Mouse (Mus musculus) heart, postnatal 0 days (tissue): ENCODE results near the gene Dpp9. TPM values are rescaled to one million over a fixed set of nuclear protein-coding genes. Genes with fewer than 3 reads are reported as not detected.

Experiments used
- ATAC-seq: fragments of 200-750 bp; cut with Nextera tagmentation; 2 replicates; pipeline ENCODE4 v1.8.0; 2017; ENCODE audit warnings: low read depth, moderate number of reproducible peaks, moderate library complexity; ENCODE audit not compliant: insufficient read depth
- DNase-seq: peaks from one replicate; pipeline ENCODE4 v3.0.0-alpha.2; 2016; ENCODE audit warnings: low spot score
- H3K27ac ChIP-seq: fragments of 300-500 bp; sonication (generic); 2 replicates; pipeline ENCODE4 v1.5.1; 2014; ENCODE audit warnings: low read depth, mild to moderate bottlenecking
- H3K27me3 ChIP-seq: fragments of 300-500 bp; sonication (generic); 2 replicates; pipeline ENCODE4 v1.6.1; 2014; ENCODE audit warnings: low read length, mixed read lengths; ENCODE audit not compliant: control insufficient read depth, insufficient read depth
- H3K36me3 ChIP-seq: fragments of 300-500 bp; sonication (generic); replicated peaks from 2 replicates; pipeline ENCODE4 v1.6.1; 2014; ENCODE audit warnings: low read length, mixed read lengths; ENCODE audit not compliant: control insufficient read depth, insufficient read depth
- H3K4me1 ChIP-seq: fragments of 300-500 bp; sonication (generic); 2 replicates; pipeline ENCODE4 v1.6.1; 2014; ENCODE audit warnings: antibody characterized with exemption; ENCODE audit not compliant: control insufficient read depth, insufficient read depth
- H3K4me2 ChIP-seq: fragments of 300-500 bp; sonication (generic); 2 replicates; pipeline ENCODE4 v1.6.1; 2014; ENCODE audit warnings: low read depth, mild to moderate bottlenecking, low read length, moderate library complexity
- H3K4me3 ChIP-seq: fragments of 300-500 bp; sonication (generic); 2 replicates; pipeline ENCODE4 v1.5.1; 2014; ENCODE audit warnings: low read depth, low read length
- H3K9ac ChIP-seq: fragments of 300-500 bp; sonication (generic); replicated peaks from 2 replicates; pipeline ENCODE4 v1.6.1; 2014; ENCODE audit warnings: low read depth, low read length, mixed read lengths
- H3K9me3 ChIP-seq: fragments of 300-500 bp; sonication (generic); replicated peaks from 2 replicates; pipeline ENCODE4 v1.6.1; 2016; ENCODE audit warnings: low read length; ENCODE audit not compliant: control insufficient read depth
- CTCF ChIP-seq: IDR thresholded peaks from 2 replicates; pipeline ENCODE4 v1.5.1; 2016; ENCODE audit warnings: antibody characterized with exemption, control low read depth, low read depth
- EP300 ChIP-seq: IDR thresholded peaks from 2 replicates; pipeline ENCODE4 v1.6.1; 2016; ENCODE audit warnings: antibody characterized with exemption, low read depth
- WGBS: fragments of 180-500 bp; shearing (Covaris S2); extraction: QIAGEN DNeasy Blood & Tissue Kit; methylation state at CpG from one replicate; pipeline ENCODE4 v1.1.7; 2014; 5-methylcytosine and 5-hydroxymethylcytosine counted together
- polyA plus RNA-seq: library from polyadenylated mRNA; unstranded; fragments of >200 nt; fragmentation: Nextera tagmentation; extraction: Ambion mirVana; gene quantifications from 2 replicates; pipeline ENCODE4 v1.2.1, GENCODE M21; 2015
- total RNA-seq: library from RNA; depleted of rRNA; stranded (reverse); fragments of >200 nt; gene quantifications from 2 replicates; pipeline ENCODE4 v1.2.3, GENCODE M21; 2014; ENCODE audit warnings: low replicate concordance

The Dpp9 gene
- total and polyA plus RNA-seq, 2 experiments from 2014 or later, result 13.3 to 29.0 TPM

DNA sequence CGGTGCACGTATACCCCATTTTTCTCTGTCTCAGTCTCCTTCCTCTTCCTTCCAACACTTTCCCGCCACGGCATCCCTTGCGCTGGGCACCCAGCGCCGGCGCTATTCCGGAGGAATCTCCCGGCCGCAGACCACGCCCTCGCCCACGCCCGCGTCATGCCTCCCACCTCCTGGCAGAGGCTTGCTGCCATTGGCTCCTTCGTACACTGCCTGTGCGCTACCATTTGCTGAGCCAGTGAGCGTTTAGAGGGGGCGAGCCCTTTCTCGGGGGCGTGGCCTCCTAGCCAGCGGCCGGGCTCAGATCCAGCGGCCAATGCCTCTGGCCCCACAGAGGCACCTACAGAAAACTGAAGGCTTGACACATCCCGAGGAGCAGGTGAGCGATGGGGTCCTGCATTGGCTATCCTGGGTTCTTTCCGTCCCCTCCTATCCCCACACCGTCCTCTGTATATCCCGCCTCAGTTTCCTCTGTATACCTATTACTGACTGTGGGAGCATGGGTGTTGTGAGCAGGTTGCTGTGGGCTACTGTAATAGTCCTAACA lies 56.4 kb downstream of the Dpp9 start, which contains the start of gene Tnfaip8l1:
TSS of gene Tnfaip8l1 (plus strand) at position 247 of the 544 bp plus-strand sequence.
- WGBS, result 1% methylated on average over 30 of the region's 30 CpGs
- peak within 1 kb of the TSS; percentile 40 for H3K27ac ChIP-seq
- no peaks in the 10 kb centered on the region for H3K9me3 ChIP-seq
- peak within 1 kb of the TSS; percentile 45 for H3K4me3 ChIP-seq
- DNase-seq, result peak; percentile 96
- H3K4me2 ChIP-seq, result peak within 1 kb of the TSS; percentile 71
- ATAC-seq, result peak; percentile 99
- H3K36me3 ChIP-seq, result no peaks in the 10 kb centered on the region
- peak within 1 kb of the TSS; percentile 26; the same call in 1 of the 2 replicates for H3K9ac ChIP-seq
- peaks cover 17% of the 10 kb centered on the region for H3K27me3 ChIP-seq
- TF ChIP-seq CTCF, result no peak
- no peak for TF ChIP-seq EP300
- peaks cover 9% of the 10 kb centered on the region; the same call in 1 of the 2 replicates for H3K4me1 ChIP-seq

DNA sequence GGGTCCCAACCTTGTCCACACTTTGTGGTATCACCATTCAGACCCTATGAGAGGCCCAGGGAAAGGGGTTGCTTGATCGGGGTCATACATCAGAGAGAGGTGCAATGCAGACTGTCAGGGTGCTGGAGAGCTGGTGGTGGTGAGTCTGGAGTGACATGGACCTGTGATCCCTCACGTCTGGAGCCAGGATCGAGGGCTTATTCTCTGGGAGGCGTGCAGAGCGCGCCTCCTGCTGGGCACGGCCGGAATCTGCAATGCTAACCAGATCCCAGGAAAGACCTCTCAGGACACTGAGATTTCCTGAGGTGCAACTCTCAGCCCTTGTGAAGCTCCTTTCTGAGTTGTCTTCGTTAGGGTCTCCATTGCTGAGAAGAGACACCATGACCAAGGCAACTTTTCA lies 59.0 kb downstream of the Dpp9 start:
- Histone ChIP-seq H3K36me3 (no peaks in the 10 kb centered on the region), H3K27me3 (peaks cover 27% of the 10 kb centered on the region), H3K4me1 (peaks cover 9% of the 10 kb centered on the region; the same call in 1 of the 2 replicates), H3K27ac (no peak overlapping the region), H3K4me3 (no peak overlapping the region), H3K9ac (no peak overlapping the region), H3K4me2 (no peak overlapping the region), H3K9me3 (no peaks in the 10 kb centered on the region)
- TF ChIP-seq CTCF, result peak; percentile 81
- TF ChIP-seq EP300, result no peak
- WGBS, result 3% methylated on average over 9 of the region's 9 CpGs
- DNase-seq, result peak; percentile 76
- ATAC-seq, result 0 out of 2 replicates have a peak, but pooled peaks have one; percentile 15

DNA sequence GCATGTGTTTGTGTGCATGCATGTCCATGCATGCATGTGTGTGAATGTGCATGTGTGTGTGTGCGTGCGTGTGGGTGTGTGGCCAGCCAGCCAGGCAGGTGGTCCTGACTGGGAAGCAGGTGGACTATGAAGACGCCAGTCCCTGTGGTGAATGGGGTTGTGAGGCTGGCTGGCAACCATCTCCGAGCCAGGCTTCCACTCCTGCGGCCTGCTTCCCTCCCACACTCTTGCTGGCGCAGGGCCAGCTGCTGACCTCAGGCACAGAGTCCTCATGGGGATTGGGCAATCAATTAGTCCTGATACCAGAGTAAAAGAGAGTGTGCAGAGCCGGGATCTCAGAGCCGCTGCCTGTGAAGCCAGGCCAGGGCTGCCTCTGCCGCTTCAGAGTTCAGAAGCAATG lies 65.1 kb downstream of the Dpp9 start:
- DNase-seq, result no peak
- Histone ChIP-seq H3K4me1 (no peaks in the 10 kb centered on the region), H3K27ac (no peak overlapping the region), H3K27me3 (peaks cover 55% of the 10 kb centered on the region), H3K9me3 (no peaks in the 10 kb centered on the region), H3K4me3 (no peak overlapping the region), H3K36me3 (no peaks in the 10 kb centered on the region), H3K4me2 (no peak overlapping the region), H3K9ac (no peak overlapping the region)
- TF ChIP-seq EP300, result no peak
- TF ChIP-seq CTCF, result no peak
- WGBS, result 25% methylated on average over 9 of the region's 9 CpGs
- no peak for ATAC-seq

DNA sequence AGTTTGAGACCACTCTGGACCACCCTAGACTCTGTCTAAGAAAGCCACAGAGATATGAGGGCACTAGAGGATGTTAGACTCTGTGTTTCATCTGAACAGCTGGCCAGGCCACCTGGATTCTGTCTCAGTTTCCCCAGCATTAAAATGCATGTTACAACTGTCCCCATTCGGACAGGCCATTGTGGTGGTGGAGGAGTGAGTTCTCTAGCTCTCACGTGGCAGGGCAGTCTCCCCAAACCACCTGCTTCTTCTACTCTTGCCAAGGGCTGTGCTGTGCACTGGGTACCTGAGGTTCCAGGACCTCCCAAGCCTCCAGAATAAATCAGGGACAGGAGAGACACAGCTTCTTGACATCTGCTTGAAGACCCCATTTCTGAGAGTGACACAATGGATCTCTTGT lies 68.8 kb downstream of the Dpp9 start:
- H3K9ac ChIP-seq, result no peak overlapping the region
- H3K4me2 ChIP-seq, result no peak overlapping the region
- 51% methylated on average over 2 of the region's 2 CpGs for WGBS
- H3K4me1 ChIP-seq, result no peaks in the 10 kb centered on the region
- no peak for DNase-seq
- ATAC-seq, result no peak
- H3K9me3 ChIP-seq, result no peaks in the 10 kb centered on the region
- H3K36me3 ChIP-seq, result no peaks in the 10 kb centered on the region
- no peak overlapping the region for H3K4me3 ChIP-seq
- no peak for TF ChIP-seq EP300
- TF ChIP-seq CTCF, result no peak
- H3K27ac ChIP-seq, result no peak overlapping the region
- peaks cover 69% of the 10 kb centered on the region for H3K27me3 ChIP-seq

DNA sequence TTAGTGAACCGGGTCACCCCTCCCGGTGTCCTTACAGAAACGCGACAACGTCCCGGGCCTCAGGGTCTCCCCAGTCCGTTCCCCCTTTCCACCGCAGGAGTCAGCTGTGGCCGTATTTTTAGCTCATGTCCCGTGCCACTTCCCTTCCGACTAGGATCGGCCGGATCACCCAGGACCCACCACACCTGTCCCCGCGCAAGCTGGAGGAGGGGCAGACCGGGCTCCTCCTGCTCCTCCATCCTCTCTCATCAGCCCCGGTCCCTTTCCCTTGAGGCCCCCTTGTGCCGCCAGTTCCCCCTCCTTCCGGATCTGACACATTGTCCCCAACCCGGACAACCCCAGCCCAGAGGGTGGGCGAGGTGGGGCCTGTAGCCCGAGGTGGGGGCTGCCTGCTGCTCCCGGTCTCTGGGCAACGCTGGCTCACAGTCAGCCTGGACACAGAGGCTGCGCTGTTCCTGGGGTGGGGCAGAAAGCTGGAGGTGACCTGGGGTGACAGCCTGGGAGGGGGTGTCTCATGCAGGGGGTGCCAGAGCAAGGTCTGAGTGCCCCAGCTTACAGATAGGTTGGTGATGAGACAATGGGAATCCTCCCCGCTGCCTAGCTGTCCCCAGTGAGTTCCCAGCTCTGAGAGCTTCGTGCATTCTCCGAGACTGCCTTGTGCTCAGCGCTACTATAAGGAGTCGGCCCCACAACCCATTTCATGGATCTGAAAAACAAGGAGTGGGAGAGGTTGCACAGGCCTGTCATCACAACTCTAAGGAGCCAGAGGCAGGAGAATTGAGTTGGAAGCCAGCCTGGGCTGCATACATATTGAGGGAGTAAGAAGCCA lies 69.7 kb downstream of the Dpp9 start:
- peaks cover 78% of the 10 kb centered on the region for H3K27me3 ChIP-seq
- no peak for DNase-seq
- WGBS, result 3% methylated on average over 28 of the region's 30 CpGs
- no peak overlapping the region for H3K9ac ChIP-seq
- H3K4me2 ChIP-seq, result peak overlapping the region; percentile 30; the same call in 1 of the 2 replicates
- no peak overlapping the region for H3K4me3 ChIP-seq
- no peaks in the 10 kb centered on the region for H3K36me3 ChIP-seq
- no peak for ATAC-seq
- H3K4me1 ChIP-seq, result no peaks in the 10 kb centered on the region
- TF ChIP-seq CTCF, result no peak
- no peak for TF ChIP-seq EP300
- no peak overlapping the region for H3K27ac ChIP-seq
- H3K9me3 ChIP-seq, result no peaks in the 10 kb centered on the region
